Mouse (Mus musculus) brain, embryonic 14.5 days (tissue): ENCODE data around the gene Bach2.

Source experiments
- CTCF ChIP-seq: fragments of 200-500 bp; IDR thresholded peaks from 2 replicates; pipeline ENCODE4 v1.5.1; 2012; ENCODE audit warnings: inconsistent platforms, mild to moderate bottlenecking, moderate library complexity, borderline replicate concordance; ENCODE audit not compliant: insufficient read depth, insufficient read length; ENCODE audit errors: extremely low read depth
- POLR2A ChIP-seq: fragments of 200-500 bp; IDR thresholded peaks from 2 replicates; pipeline ENCODE4 v1.6.1; 2012; ENCODE audit warnings: mild to moderate bottlenecking, inconsistent platforms, borderline replicate concordance; ENCODE audit not compliant: poor library complexity, insufficient read depth, insufficient read length, severe bottlenecking; ENCODE audit errors: extremely low read depth

DNA sequence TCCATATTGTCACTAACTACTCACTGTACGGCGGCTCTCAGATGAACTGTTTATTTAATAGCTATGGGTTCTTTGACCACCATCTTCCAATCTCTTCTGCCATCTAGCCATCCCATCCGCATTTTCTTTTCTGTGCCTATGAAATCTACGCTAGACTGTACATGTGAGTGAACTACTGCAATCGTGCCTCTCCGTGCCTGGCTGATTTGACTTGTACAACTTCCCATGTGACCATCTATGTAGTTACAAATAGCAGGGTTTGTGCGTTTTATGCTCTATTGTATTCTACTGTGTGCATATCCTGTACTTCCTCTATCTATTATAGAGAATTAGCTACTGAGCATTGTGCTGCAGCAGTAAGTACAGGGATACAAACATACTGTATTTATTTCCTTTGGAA lies 316.9 kb downstream of the Bach2 start:
- no peak for TF ChIP-seq CTCF
- no peak for TF ChIP-seq POLR2A
